17 mouse cellular contexts compared by ENCODE assay signal in genomic region chr1:43400655-43401054, GRCm38 (mm10).
"Had no signal": no experiment of that assay in that cellular context is flagged by ENCODE, and none has a peak within 500 bp of the region (broad histone marks: within the 10 kb centered on the region; RNA-seq: fewer than 3 reads in every experiment).

No protein-coding gene starts in this region.

- H3K27ac ChIP-seq: kidney, postnatal 0 days; limb, embryonic 13.5 days; liver, embryonic 14.5 days; midbrain, embryonic 10.5 days; neural tube, embryonic 15.5 days had no signal

- H3K9me3 ChIP-seq: limb, embryonic 13.5 days; midbrain, embryonic 10.5 days; neural tube, embryonic 15.5 days had no signal

- H3K9ac ChIP-seq: limb, embryonic 13.5 days; liver, embryonic 14.5 days; neural tube, embryonic 15.5 days had no signal

- ATAC-seq: lung, postnatal 0 days had no signal

- H3K36me3 ChIP-seq: limb, embryonic 13.5 days; midbrain, embryonic 10.5 days; neural tube, embryonic 15.5 days had no signal

- H3K27me3 ChIP-seq: limb, embryonic 13.5 days; neural tube, embryonic 15.5 days had no signal

- H3K4me3 ChIP-seq: limb, embryonic 13.5 days; midbrain, embryonic 10.5 days; myocyte; neural tube, embryonic 15.5 days had no signal

- DNase-seq: kidney, adult 9 months; kidney, postnatal 36 days; layer of hippocampus, adult 9-11 months; layer of hippocampus, postnatal 36 days; lung, adult 2 months; lung, postnatal 36 days; midbrain, embryonic 14.5 days; right cerebral cortex, adult 18-20 months; right cerebral cortex, postnatal 25 days; thymus, postnatal 4 days had no signal

- H3K4me2 ChIP-seq: limb, embryonic 13.5 days; neural tube, embryonic 15.5 days had no signal

- H3K4me1 ChIP-seq: neural tube, embryonic 15.5 days had no signal
